Mouse (Mus musculus) adrenal gland, adult 2 months (tissue): ENCODE measurements at regions not wholly inside any gene's neighbourhood (a gene's known extent, or its start where the extent isn't known, plus 50 kb on each side); places are given as distances from the start of the nearest gene placed in this dataset.

Experiments used
- DNase-seq: peaks from one replicate; pipeline ENCODE4 v3.0.0; 2021

DNA sequence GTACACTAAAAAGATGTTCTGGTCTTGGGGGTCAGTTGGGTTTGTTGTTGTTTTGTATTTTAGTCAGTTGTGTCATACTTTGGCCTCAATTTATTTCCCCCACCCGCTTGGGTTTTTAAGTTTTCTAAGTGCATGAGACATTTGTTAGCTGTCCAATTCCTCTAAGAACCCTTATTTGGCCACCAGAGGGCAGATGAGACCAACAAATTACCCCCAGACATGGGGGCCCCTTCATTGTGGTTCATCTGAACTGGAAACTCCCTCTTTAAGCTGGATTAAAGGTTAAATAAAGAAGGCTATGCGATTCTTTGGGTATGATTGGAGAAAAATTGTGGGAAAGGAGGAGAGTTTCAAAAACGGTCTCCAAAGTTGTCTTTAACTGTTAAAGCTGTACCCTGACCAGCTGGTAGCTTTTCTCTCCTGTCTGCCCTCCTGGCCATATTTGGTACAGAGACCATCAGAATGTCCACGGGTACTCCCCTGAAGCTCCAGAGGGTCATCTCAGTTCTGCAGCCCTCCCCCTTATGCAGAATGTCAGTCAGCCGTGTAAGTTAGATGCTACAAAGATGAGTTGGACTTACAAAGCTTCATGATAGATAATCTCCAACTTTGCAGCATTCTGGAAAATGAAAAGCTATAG lies 238.6 kb downstream of the Foxa2 start:
- peak; percentile 30 for DNase-seq

DNA sequence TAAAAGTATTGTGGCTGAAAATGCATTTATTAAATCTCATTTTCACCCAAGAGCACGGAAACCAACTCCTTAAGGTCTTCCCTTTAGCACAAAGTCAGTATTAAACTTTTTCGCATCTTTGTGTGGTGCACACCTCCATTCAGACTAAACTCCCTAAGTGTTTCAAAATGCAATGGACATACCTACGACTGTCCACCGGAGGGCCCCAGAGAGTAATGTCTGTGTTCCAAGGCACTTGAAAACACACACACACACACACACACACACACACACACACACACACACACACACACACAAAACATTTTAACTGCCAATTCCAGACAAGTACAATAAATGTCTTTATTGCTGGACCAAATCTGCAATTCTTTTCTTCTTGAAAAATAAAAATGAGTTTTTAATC lies 243.7 kb downstream of the Foxa2 start:
- peak; percentile 38 for DNase-seq

DNA sequence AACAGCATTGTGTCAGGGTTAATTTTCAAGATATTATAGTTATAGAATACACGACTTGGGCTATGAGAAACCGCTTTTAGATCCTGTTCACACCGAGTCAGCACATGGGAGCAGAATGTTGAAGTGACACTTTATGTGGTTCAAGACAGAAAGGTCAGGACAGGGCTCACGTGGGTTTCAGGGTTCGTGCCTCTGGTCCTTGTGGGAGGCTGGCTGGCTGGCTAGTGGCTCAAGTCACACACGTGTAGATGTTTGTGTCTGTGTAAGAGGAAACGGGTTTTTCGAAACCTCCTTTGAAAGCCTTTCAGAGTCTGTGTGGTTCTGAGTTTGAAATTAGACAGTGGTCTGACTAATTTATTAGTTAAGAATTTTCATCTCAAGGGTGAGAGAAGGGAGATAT lies 255.3 kb downstream of the Foxa2 start:
- DNase-seq = no peak

DNA sequence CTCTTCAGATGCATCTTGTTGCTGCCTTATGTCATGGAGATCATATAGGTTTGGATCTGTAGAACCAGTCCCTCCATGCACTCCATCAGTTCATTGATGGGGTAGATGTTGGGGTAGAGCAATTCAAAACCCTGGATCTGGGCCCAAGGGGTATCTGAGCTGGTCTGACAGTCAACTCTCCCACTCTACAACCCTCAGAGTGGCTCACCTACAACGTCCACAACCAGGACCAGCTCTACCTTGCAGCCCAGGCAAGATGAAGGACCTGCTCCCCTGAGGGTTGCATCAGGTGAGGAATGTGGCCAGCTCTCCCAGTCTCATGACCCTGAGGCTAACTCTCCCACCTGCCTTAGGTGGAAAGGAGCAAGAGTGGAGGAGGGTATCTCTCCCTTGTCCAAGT lies 256.9 kb downstream of the Foxa2 start:
- no peak for DNase-seq

DNA sequence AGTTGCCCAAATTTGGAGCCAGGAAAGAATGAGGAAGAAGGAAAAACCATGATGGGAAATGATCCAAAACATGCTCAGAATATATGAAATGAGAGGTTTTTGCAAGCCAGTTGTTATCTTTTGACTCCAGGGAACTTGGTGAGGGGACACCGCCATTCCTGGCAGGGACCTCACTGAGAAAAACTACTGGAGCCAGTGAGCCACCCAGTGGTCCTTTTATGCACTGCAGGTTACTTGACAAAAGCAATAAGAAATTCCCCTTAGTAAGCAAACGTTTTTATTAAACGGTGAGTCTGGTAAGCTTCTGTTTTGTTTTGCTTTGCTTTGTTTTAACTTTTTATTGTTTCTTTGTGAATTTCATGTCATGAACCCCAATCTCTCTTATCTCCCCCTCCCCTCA lies 257.5 kb downstream of the Foxa2 start:
- DNase-seq = peak; percentile 61

DNA sequence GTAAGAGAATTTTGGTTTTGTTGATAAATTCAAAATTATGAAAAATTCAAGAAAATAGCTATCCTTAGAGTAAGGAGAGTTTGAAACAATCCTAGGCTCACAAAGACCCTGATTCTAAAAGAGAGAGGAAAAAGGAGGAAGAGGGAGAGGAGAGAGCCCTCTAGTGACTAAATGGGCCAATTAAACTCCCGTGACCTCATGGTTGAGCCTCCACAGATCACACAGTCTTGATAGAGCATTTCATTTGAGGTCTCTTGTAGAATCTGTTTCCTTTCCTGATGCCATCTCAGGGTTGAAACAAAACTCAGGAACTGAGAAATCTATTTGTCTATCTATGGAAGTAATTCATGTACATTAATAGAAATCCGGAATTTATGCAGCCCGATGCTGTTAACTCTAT lies 258.8 kb downstream of the Foxa2 start:
- DNase-seq = no peak

DNA sequence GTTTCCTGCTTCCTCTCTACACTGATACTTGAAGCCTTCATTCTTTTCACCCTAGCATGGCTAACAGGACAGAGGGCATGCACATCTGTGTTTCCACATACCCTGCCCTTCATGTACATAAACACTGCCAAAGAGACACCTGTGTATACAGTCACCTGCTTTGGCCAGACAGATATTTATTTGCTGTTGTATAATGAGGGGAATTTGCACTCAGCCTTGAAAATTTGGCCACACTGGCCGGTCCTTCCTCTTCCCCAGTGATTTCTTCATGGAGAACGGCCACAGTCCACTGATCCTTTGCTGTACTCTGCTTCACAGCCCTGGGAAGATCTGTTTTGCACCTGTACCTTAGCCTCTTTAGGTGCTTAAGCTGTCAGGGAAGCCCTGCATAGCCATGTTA lies 264.3 kb downstream of the Foxa2 start:
- no peak for DNase-seq

DNA sequence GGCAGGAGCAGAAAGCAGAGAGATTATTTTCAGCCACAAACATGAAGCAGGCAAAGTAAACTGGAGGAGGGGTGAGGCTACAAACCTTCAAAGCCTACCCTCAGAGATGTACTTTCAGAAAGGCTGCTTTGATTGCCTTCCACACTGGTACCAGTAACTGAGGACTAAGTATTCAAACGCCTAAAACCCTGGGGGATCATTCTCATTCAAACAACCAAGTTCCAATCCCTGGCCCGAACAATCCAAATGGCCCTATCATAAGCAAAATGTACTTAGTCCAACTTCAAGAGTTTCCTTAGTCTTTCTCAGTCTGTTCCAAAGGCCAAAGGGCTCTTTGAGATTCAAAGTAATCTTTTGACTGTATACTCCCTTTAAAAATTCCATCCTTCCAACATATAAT lies 270.5 kb downstream of the Foxa2 start:
- DNase-seq = no peak

DNA sequence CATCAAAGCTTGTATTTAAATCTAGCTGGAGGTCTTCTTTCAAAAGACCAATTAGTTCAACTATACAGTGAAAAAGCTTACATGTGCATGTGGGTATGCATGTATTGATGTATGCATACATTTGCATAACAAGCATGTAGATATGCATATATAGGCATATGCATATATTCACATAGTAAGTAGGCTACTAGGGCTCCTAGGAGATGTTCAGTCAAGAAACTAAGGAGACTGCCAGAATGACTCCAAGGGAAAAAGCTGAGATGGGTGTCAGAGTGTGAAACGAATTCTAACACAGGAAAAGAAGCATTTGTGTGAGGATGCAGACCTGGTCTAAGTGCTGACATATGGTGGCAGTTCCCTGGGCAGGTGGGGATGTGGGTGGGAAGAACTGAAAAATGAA lies 274.2 kb downstream of the Foxa2 start:
- DNase-seq = no peak

DNA sequence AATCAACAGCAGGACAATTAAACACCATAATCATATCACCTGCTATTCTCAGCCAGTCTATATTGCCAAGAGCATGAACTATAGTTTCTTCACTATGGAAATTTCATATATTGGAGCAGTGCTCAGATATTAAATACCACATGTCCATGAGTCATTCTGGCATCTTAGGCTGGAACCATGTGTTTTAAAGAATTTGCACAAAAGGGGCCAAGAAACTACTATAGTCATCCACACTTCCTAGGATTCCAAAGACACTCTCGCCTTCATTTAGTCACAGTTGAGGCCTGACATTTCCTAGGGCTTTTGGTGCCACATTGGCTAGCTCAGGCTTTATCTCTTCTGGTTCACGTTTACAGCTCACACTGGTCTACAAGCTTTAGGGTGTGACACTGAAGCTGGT lies 293.7 kb downstream of the Foxa2 start:
- DNase-seq = no peak

DNA sequence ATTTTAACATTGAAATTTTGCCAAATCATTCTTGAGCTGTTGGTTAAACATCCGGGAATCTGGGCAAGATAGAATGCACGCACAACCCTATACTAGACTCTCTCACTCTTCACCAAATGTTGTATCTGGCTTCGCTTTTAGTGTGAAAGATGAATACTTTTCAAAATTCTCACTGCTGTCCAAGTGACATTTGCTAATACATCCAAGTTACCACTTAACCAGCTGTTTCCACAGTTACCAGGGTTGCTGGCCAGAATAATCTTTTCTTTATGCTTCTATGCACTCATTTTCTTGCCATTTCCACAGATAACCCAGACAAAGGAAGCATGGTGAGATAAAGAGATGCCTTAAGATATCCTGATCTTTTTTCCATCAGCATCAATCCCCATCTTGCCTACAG lies 294.9 kb downstream of the Foxa2 start:
- DNase-seq = no peak

DNA sequence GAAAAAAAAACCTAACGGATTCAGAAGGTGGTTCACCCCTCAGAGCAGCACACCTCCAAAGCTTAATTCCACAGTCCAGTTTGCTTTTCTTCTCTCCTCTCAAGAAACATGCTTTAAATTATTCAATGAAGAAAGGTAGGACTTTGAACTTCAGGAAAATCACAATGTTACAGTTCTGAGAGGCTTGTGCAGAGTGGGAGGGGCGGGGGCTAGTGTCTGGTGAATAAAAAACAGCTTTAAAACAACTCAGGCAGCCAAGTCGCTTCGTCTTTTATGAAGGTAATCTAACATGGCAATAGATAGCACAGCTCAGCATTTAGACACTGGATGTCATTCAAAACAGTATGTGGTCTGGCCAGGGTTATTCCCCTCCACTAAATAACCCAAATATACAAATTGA lies 298.8 kb downstream of the Foxa2 start:
- no peak for DNase-seq

DNA sequence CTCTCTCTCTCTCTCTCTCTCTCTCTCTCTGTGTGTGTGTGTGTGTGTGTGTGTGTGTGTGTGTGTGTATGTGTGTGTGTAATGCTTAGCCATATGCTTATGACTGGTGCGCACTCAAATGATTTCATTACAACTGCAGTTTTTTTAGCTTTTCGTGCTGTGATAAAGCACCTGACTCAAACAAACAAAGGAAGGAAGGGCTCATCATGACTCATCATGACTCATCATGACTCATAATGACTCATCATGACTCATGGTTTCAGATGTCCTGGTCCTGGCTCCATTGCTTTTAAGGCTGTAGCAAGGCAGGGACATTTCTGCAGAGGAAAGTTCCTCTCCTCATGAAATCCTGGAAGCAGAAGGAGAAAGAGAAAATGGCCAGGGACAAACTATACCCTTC lies 302.9 kb downstream of the Foxa2 start:
- no peak for DNase-seq

DNA sequence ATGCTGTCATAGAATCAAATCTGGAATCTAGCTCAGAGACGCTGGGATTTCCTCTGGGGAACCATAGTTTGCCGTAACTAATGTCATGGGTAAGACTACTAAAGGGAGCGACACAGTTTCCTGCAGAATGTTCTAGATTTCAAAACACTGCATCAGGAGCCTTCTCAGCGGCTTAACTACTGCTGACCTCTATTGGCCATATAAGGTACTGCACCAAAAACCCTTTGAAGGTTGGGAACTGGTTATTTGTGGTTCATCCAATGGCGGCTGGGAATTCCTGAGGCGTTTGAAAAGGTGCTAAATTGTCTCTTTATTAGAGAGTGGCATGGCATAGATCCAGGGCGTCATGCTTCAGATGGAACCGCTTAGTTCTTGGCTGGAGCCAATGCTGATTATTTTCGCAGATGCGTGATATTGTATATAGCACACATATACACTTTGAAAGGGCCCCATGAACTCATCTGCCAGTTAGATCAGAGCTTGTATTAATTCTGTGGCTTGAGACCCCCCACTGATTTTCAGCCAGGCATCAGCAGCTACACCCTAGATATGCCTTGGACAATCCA lies 308.4 kb downstream of the Foxa2 start:
- DNase-seq = peak; percentile 33

DNA sequence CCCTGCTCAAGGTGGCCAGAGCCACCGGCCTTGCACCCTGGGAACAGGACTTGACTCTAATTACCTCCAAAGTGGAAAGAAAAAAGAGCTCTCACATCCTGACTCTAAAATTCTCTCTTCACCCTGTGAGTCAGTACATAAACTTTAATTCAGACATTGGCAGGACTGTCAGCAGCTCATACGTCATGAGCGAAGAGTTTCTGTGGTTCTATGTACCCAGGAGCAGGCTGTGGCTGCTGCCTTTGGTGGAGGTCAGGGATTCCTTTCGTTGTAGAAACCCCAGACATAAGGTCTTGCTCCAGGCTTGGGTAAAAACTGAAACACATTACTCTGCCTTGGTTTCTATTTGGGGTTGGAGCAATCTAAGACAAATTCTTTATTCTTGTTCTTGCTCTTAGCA lies 319.4 kb downstream of the Foxa2 start:
- DNase-seq = no peak

DNA sequence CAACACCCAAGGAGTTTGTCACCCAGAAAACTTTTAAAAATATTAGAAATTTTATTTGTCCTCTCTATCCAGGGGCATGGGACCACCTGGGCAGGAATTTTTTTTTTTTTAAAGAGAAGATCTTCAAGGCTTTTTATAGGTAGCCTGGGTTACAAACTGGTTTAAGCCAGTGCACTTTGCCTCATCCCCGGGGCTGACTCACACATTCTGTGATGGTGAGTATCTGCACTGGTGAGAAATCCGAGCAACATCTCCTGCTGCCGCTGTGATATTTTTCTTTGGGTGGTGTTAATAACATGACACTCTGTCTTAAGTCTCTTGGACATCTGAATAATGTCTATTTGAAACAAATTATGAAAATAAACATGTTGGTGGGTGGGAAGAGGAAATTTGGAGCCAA lies 327.8 kb downstream of the Foxa2 start:
- no peak for DNase-seq

DNA sequence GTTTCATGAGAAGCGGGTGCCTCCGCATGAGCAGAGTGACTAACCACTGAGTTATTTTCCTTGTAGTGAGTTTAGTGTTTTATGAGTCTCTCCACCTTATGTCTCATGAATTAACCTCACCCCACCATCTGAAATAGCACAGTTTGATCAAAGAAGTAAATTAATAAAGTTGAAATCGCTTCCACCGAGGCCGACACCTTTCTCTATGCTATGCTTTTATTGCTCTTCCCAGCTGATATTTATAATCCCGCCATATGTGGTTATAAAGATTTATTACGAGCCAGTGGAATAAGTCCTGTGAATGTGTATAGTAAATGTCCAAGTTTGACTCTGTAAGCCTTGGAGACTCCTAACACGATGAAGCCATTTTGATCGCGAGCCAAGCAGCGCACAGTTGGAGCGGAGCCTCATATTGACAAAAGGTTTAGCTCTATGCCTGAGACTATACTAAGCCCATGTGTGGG lies 329.3 kb downstream of the Foxa2 start:
- DNase-seq = no peak

DNA sequence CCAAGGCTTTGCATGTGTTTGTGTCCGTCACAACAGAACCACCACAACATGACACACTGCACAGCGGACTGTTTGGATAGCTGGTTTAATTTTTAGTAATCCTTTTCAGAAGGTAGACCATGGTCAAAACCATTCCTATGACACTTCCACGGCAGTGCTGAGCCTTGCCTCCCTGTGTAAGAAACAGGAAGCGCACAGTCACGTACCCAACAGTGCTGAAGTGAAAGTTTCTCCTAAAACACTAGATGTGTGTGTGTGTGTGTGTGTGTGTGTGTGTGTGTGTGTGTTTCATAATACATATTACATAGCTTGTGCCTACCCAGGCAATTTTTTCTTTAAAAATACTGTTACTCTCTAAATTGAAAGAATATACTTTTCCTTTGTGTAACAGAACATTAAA lies 331.0 kb downstream of the Foxa2 start:
- DNase-seq = no peak

DNA sequence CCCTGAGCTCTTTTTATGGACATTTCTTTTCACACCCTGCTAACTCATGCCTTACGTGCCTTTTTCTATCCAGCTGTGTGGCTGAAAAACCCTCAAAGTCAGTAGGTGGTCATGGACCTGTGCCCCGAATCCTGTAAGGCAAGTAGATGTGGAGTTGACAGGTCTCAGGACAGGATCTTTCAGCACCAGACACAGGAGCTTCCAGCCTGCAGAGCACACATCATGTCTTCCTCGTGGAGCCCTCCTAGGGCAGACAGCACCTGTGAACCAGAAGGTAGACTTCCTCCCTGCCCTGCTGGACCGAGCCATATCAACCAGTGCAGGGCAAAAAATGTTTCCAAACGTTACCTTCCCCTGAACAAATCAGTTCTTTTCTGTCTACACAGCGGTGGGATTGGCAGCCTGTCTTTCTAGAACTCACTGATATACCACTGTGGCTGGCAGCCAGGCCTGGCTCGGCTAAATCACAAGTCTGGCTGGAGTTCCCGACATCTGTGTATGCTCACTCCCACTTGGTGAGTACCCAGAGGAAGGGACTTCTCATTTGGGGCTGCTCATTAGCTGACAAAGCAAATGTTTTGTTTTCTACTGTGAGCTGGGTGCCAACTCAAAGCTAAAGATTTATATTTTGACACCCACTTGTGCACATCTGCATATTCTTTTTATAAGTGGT lies 336.0 kb downstream of the Foxa2 start:
- DNase-seq = no peak

DNA sequence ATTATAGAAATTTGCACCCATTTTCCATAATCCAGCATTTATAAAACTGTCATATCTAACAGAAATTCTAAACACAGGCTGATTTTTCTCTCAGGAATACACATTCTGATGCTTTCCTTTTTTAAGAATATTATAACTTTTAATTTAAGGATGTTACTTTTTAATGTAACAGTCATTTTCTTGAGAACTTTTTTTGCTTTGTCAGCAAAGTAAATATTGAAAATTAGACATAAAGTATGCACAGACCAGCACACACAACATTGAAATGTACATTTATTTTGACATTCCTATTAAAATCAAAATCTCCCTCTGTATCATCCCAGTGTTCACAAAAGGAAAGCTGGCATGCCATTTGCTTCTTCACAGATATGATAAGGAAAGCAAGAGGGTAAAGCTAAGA lies 337.0 kb downstream of the Foxa2 start:
- DNase-seq = no peak

DNA sequence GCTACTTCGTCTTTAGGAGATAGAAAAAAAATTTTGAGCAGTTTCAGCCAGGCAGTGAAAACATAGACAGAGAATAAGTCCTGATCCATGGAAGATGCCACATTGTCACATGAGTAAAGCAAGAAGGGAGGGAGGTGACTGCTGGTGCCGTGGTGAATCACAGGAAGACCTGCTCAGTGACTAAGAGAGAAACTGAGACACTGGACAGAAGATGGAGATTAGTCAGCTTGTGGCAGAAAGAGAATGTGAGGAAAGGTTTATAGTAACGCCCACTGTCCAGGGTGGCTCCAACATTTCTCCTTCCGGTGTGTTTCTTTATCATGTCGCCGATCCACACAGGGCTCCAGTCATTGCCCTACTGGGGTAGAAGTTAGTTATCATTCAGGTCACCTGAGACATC lies 339.6 kb downstream of the Foxa2 start:
- DNase-seq = no peak

DNA sequence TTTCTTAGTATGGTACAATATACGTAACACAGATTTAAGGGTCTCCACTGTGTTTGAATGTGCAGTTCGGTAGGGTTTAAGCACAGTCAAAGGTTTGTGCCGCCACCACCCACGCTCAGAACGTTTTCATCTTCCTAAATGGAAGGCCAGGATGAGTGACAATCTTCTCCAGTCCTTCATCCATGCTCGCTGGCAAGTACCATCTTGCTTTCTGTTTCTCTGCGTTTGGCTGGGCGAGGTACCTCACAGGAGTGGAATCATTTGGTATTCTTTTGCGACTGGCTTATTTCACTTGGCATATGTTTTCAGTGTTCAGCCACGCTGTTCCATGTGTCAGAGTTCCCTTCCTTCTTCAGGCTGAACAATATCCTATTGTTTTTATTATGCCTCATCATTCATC lies 342.3 kb downstream of the Pax1 start:
- no peak for DNase-seq

DNA sequence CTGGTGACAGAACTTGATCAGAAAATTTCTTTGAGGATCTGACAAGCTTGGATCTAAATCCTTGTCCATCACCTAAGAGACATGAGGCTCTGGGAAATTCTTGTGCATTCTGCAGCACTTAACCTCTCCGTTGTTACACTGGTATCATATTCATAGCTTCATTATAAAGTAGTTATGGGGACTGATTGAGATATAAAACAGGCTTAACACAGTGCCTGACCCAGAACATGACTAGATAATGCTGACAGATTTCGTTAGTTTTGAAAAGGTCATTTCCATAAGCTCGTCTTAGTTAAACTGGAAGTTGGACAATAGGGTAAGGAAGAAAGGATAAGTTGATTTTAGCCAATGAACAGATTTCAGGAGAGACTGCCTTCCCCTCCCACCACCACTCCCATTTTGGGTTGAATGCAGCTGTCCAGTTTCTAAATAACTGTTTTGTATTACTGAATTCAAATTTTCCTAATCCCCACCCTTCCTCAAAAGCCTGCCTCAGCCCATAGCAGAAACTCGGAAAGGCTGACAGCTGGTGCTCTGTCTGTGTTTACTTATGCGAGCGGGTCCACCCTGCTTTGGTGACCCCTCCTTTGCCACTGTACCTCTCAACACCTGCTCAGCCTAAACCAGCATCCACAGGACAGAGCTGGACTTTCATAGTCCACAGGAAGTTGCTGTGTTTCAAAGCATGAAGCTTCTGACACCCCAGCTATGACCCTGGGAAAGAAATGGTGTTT lies 340.8 kb downstream of the Pax1 start:
- DNase-seq = no peak
